In the genomic region with DNA sequence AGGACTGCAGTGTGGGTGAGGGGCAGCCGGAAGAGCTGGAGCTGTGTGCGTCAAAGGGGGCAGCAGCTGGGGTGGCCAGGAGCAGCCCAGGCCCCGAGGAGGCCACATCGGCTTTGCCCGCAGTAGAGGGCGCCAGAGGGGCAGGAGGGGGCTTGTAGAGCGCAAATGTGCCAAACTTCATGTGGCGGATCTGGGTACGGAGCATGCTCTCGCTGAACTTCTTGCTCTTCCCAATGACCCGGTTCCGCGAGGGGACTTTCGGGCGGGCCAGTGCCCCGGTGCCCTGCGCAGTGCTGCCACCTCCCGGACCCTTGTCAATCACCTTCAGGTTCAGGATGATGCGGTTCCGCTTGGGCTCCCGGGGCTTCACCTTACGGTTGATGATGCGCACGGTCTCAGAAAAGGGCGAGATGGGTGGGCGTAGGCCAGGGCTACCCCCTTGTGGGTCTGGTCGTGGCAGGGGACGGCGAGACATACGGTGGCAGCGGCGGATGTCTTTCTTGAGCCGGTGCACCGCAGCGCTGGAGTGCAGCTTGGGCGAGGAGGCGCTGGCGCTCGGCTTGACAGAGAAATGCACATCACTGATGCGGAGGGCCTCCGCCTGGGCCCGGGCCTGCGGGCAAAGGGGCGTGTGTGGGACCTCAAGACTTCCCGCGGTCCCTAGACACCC, we compare ENCODE assay signal across 8 mouse cellular contexts. TPM values are rescaled to one million over a fixed set of nuclear protein-coding genes. Genes with fewer than 3 reads are reported as not detected.
A peak's percentile ranks its signal among the peaks of the same experiment; 100 is the strongest.
DNase-seq lines count a peak whose midpoint lies in the region; ATAC-seq and TF ChIP-seq lines count a peak whose summit lies in the region.

No protein-coding gene starts in this region.

- DNase-seq in gastrocnemius, adult 2 months = no peak
- no peak for DNase-seq in gastrocnemius, adult 18-20 months (ENCODE audit: low spot score)
- DNase-seq in ovary, postnatal 10 days (ENCODE audit: low spot score) = peak; percentile 37
- DNase-seq in ovary, adult 18-20 months (ENCODE audit: low spot score) = no peak
- peak; percentile 45 for DNase-seq in limb, embryonic 11.5 days (ENCODE audit: low spot score)
- DNase-seq in ovary, postnatal 14 days (ENCODE audit: low spot score) = peak; percentile 44
- no peak for DNase-seq in c-Kit-positive CD71-positive TER-119-positive erythroid progenitor cells, embryonic 14.5 days (ENCODE audit: low spot score)

- H3K36me3 ChIP-seq in embryonic facial prominence, embryonic 15.5 days = peaks cover 40% of the 10 kb centered on the region
- peaks cover 16% of the 10 kb centered on the region for H3K36me3 ChIP-seq in limb, embryonic 11.5 days (ENCODE audit: control insufficient read depth, insufficient read depth, low read length)

- no peak overlapping the region for H3K27ac ChIP-seq in gastrocnemius, adult 2 months
- no peak overlapping the region for H3K27ac ChIP-seq in embryonic facial prominence, embryonic 15.5 days (replicated peaks)
- no peak overlapping the region for H3K27ac ChIP-seq in limb, embryonic 11.5 days (replicated peaks; ENCODE audit: low read depth, low read length)

- intact Hi-C loops in gastrocnemius, adult 2 months (cut with DNase I) = loop anchor here (10.0 kb wide), 1 partner anchor 74 kb away; no protein-coding TSS in a partner anchor

- ATAC-seq in embryonic facial prominence, embryonic 15.5 days (ENCODE audit: insufficient number of reproducible peaks, low FRiP score, low TSS enrichment, low read depth) = no peak
- no peak for ATAC-seq in limb, embryonic 11.5 days (ENCODE audit: insufficient number of reproducible peaks, low FRiP score, low TSS enrichment, low read depth)

- H3K4me2 ChIP-seq in embryonic facial prominence, embryonic 15.5 days (replicated peaks) = peak overlapping the region; percentile 24; the same call in 1 of the 2 replicates
- H3K4me2 ChIP-seq in limb, embryonic 11.5 days (ENCODE audit: low read depth, severe bottlenecking) = no peak overlapping the region

- H3K4me3 ChIP-seq in gastrocnemius, adult 2 months = peak overlapping the region; percentile 36
- no peak overlapping the region for H3K4me3 ChIP-seq in embryonic facial prominence, embryonic 15.5 days (replicated peaks)
- no peak overlapping the region for H3K4me3 ChIP-seq in limb, embryonic 11.5 days (ENCODE audit: low read depth, low read length)

- H3K9ac ChIP-seq in embryonic facial prominence, embryonic 15.5 days = no peak overlapping the region
- H3K9ac ChIP-seq in limb, embryonic 11.5 days (ENCODE audit: low read length) = no peak overlapping the region

- H3K27me3 ChIP-seq in embryonic facial prominence, embryonic 15.5 days = no peaks in the 10 kb centered on the region
- no peaks in the 10 kb centered on the region for H3K27me3 ChIP-seq in limb, embryonic 11.5 days (ENCODE audit: control insufficient read depth, insufficient read depth, low read length)

- H3K4me1 ChIP-seq in embryonic facial prominence, embryonic 15.5 days = peaks cover 80% of the 10 kb centered on the region
- peaks cover 21% of the 10 kb centered on the region for H3K4me1 ChIP-seq in limb, embryonic 11.5 days (ENCODE audit: control insufficient read depth, insufficient read depth, low read length)

- no peaks in the 10 kb centered on the region for H3K9me3 ChIP-seq in embryonic facial prominence, embryonic 15.5 days (replicated peaks)
- H3K9me3 ChIP-seq in limb, embryonic 11.5 days (ENCODE audit: control insufficient read depth, low read length) = no peaks in the 10 kb centered on the region

- peak; percentile 55 for TF ChIP-seq CTCF in gastrocnemius, adult 2 months (IDR thresholded peaks at IDR 0.05)

- WGBS in embryonic facial prominence, embryonic 15.5 days = 60% methylated on average over 46 of the region's 46 CpGs
- WGBS in limb, embryonic 11.5 days = 53% methylated on average over 46 of the region's 46 CpGs

RNA-seq across cellular contexts. Expression of gene Npcd, which starts 5.5 kb away (rescaled TPM):
- total RNA-seq in gastrocnemius, adult 2 months (2021) = under 1 TPM; 0.22 to 0.38 TPM
- total RNA-seq in gastrocnemius, adult 18-20 months (2021) = under 1 TPM in 1 of 2 experiments, not detected in 1; 0.55 TPM
- polyA plus RNA-seq in embryonic facial prominence, embryonic 15.5 days (2015; fragmentation: Nextera tagmentation; extraction: Ambion mirVana) = 0.91 TPM in 1 of 2 replicates, not detected in the other
- 0.50 TPM in 1 of 2 replicates, not detected in the other for polyA plus RNA-seq in limb, embryonic 11.5 days (2014; fragmentation: Nextera tagmentation; extraction: Ambion mirVana)

RNA-seq across cellular contexts. Expression of gene Cbx6, which starts 6.0 kb away (rescaled TPM):
- total RNA-seq in gastrocnemius, adult 2 months (2021) = 10 to 100 TPM in 1 of 2 experiments, 1 to 10 TPM in 1; 8.4 to 12.6 TPM
- total RNA-seq in gastrocnemius, adult 18-20 months (2021) = 1 to 10 TPM; 7.0 to 7.8 TPM
- 90.7 and 93.5 TPM in 2 replicates for polyA plus RNA-seq in embryonic facial prominence, embryonic 15.5 days (2015; fragmentation: Nextera tagmentation; extraction: Ambion mirVana)
- 11.1 and 12.5 TPM in 2 replicates for polyA plus RNA-seq in limb, embryonic 11.5 days (2014; fragmentation: Nextera tagmentation; extraction: Ambion mirVana)

RNA-seq across cellular contexts. Expression of gene Nptxr, which starts 23.9 kb away (rescaled TPM):
- total RNA-seq in gastrocnemius, adult 2 months (2021) = 1 to 10 TPM in 1 of 2 experiments, under 1 TPM in 1; 0.46 to 1.0 TPM
- total RNA-seq in gastrocnemius, adult 18-20 months (2021) = under 1 TPM; 0.50 to 0.76 TPM
- polyA plus RNA-seq in embryonic facial prominence, embryonic 15.5 days (2015; fragmentation: Nextera tagmentation; extraction: Ambion mirVana) = 8.4 and 9.0 TPM in 2 replicates
- 0.37 and 0.48 TPM in 2 replicates for polyA plus RNA-seq in limb, embryonic 11.5 days (2014; fragmentation: Nextera tagmentation; extraction: Ambion mirVana)

RNA-seq across cellular contexts. Expression of gene Dnal4, which starts 50.9 kb away (rescaled TPM):
- total RNA-seq in gastrocnemius, adult 2 months (2021) = 1 to 10 TPM; 4.2 to 6.2 TPM
- total RNA-seq in gastrocnemius, adult 18-20 months (2021) = 1 to 10 TPM; 5.7 to 6.5 TPM
- 73.3 and 77.6 TPM in 2 replicates for polyA plus RNA-seq in embryonic facial prominence, embryonic 15.5 days (2015; fragmentation: Nextera tagmentation; extraction: Ambion mirVana)
- 62.1 and 62.5 TPM in 2 replicates for polyA plus RNA-seq in limb, embryonic 11.5 days (2014; fragmentation: Nextera tagmentation; extraction: Ambion mirVana)

Comparison
In these comparisons a context has a peak if more than half of its experiments do, and no peak if none do; other contexts are left out.
1. DNase-seq: peak in ovary, postnatal 10 days (single experiment), limb, embryonic 11.5 days (single experiment) and ovary, postnatal 14 days (single experiment); none in gastrocnemius, adult 2 months (single experiment), gastrocnemius, adult 18-20 months (single experiment), ovary, adult 18-20 months (single experiment) and c-Kit-positive CD71-positive TER-119-positive erythroid progenitor cells, embryonic 14.5 days (single experiment).